Mouse (Mus musculus): ENCODE data around the gene Plekhm2. TPM values are rescaled to one million over a fixed set of nuclear protein-coding genes. Genes with fewer than 3 reads are reported as not detected.

Plekhm2 gene
- total RNA-seq, 2 experiments from 2014 or later: 11.1 to 14.9 TPM

DNA sequence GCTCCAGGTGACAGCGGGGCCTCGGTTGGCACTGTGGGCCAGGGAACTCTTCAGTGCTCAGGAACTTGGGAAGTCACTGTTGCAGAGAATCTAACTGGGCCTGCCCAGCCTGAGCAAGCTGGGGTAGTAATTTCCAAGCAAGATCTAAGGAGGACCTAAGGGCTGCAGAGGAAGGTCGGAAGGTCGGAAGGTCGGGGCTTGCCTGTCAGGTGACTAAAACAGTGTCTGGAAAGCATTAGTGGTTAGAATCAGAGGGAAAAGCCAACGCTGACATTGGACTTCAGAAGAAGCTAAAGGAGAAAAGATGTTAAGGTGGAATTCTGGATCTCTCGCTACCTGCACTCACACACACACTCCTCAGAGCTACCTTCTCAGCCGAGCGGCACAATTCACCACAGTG is 28.7 kb downstream of the Plekhm2 start:
- no peak for ATAC-seq (ENCODE audit: poor library complexity, severe bottlenecking)

DNA sequence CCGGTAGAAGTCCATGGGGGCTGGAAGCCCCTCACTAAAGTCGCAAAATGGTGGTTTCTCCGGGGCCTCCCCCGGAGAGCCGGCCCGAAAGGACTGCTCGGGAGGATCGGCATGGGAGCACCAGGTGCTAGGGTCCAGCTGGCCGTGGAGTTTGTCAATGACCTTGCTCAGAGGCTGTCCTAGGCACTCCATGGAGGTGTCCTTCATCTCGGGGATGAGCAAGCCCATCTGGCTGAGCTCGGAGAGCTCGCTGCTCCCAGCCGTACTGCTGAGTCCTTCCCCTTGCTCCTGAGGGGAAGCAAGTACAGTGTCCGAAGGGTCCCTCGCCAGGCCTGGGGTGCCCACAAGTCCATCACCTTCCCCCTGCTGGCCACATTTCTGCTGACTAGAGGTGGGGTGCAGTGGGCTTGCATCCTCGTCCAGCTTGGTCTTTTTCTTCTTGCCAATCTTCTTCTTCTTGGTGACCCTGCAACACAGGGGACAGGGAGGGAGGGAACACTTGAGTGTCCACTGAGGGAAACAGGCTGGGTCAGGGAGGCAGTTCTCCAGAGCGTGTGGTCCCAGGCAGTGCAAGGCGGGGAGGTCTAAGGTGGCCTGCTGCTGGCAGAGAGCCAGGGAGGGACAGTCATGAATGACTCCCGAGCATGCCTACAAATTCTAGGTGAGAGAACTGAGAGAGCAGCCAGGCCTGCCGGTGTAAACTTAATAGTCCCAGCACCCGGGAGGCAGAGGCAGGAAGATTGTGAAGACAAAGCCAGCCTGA is 32.4 kb downstream of the Plekhm2 start:
- ATAC-seq (ENCODE audit: poor library complexity, severe bottlenecking): no peak

DNA sequence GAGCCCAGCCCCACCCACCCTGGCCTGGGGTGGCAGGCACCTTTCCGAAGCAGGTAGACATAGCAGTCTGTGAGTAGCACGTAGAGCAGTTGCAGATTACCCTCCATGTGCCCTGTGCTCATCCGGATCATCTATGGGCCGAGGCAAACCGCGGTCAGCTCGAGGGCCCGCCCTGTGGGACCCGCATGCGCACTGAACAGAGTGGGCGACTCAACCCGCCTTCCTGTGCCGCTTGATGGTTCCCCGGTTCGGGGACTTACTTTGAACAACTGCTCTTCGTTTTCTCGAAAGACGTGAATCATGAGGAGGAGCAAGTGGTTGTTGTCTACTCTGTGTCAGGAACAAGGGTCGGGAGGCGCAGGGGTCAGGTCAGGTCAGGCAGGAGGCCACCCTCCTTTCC is 33.4 kb downstream of the Plekhm2 start:
- no peak for ATAC-seq (ENCODE audit: poor library complexity, severe bottlenecking)

DNA sequence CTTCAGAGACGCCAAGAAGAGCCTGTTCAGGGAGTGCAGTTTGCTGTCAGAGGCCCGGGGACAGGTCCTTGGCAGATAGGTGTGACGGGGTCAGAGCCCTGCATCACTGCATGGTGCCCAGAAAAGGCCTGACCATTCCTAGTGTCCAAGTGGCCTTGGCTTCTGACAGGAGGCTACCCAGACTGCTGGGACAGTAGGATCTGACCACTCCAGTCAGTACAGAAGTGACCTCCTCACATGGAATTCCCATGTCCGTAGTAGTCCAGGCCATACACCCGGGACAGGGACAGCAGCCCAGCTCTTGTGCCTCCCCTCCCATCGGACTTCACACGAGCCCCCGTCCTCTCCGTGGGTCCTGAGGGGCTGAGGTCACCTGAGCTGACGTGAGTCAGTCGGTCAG is 34.7 kb downstream of the Plekhm2 start:
- no peak for ATAC-seq (ENCODE audit: poor library complexity, severe bottlenecking)

DNA sequence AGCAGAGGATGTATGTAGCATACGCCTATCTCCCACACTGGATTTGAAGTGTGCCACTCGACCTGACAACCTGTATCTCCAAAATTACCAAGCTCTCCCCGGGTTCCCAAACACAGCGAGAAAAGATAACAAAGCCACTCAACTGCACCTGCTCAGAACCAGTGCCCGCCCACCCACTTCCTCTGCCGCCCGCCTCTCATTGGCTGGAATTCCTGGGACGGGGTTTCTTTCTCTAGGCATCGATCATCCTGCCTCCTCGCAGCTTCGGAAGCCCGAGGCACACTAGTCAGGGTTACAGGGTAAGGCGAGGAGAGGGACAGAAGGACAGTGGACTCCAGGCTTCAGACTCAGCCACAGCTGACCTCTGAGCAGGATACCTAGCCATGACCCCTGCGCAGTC is 36.0 kb downstream of the Plekhm2 start:
- ATAC-seq (ENCODE audit: poor library complexity, severe bottlenecking): no peak

DNA sequence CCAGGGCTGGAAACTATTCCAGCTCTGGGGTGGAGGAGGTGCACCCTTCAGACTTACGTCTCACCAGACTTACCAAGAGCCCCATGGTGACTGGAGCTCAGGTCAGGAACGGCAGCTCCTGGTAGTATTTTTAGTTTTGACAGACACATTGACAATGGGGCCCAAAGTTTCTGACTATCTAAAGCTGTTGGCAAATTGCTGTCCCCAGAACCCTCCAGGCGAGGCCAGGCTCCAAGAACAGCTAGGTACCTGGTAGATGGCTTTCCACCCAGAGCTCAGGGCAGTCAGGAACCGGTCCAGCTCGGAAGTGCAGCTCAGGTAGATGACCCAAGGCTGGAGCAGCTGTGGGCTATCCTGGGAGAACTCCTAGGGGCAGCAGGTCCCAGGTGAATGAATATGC is 37.2 kb downstream of the Plekhm2 start:
- ATAC-seq (ENCODE audit: poor library complexity, severe bottlenecking): no peak

DNA sequence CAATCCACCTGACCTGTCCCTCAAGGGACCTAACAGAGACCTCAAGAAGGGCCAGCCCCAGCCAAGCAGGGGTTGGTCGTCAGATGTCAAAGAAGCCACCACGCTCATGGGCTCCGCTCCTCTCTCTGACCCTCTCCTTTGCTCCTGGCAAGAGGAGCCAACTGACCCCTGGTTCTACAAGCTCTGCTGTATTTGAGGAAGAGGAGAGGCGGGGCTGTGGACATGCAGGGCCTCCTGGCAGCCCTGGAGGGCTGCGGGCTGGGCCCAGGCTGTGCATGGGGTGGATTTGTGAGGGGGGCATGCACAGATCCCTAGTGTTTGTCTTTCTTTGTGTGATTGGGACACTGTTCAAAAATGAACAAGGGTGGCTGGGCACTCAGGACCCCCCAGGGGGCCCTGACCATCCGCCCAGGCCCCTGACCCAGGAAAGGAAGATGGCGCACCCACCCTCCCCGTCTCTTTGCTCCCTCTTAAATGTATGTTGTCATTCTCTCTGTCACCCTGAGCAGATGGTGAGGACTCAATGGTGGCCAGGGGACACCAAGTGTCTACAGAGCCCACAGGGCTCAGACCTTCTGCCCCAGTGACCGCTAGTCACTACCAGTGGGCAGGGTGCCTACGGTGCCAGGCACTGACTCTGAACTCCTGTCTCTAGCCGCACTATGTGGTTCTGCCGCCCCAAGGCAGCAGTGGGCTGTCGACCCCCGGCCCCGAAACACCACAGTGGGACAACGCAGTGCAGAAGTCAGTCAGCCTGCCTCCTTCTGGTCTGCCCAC is 38.7 kb downstream of the Plekhm2 start:
- ATAC-seq (ENCODE audit: poor library complexity, severe bottlenecking): no peak

DNA sequence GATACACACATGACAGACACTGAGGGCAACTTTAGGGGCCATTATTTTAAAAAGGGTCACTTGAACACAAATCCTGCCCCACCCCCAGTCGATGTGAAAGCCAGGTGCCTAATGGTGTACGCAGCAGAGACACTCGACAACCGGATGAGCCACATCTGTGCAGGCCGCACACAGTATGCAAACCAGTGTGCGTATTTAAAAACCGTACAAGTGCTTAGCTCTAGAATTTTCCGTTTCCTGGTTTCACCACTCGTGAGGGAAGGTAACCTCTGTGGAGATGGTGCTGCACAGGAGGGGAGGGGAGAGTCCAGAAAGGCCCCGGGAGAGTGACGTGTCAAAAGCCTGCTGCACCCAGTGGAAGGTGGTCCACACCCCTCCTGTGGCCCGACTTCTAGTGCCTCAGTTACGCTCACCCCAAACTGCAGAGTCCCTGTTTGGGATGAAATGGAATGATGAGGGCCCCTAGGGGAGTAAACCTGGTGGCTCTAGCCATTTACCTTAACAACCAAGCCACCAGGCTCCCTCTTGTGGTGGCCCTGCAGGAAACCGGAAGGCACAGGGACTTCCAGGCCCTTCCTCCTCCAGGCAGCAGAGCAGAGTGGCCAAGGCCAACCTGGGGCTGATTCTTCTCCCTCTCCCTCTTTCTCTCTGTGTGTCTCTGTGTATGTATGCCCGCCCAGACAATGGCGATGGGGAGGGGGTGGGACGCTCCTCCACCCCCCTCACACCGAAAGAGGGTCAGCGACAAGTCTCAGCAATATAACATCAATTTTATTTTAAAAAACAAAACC is 39.5 kb downstream of the Plekhm2 start:
- ATAC-seq (ENCODE audit: poor library complexity, severe bottlenecking): peak; percentile 31; the same call in 1 of the 2 replicates

DNA sequence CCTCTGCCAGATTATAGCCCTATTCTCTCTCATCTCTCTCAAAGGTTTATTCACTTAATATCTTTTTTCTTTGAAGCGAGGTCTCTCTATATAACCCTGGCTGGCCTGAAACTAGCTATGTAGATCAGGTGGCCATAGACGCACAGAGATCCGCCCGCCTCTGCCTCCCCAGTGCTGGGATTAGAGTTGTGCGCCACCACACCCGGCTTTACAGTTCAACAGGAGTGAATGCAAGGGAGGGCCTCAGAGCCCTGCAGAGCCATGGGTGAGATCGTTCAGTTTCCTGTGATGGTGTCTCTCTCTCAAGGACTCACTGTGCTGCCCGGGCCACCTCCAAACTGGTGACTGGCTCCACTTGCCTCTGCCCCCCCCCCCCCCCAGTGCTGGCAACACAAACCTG is 40.6 kb downstream of the Plekhm2 start:
- ATAC-seq (ENCODE audit: poor library complexity, severe bottlenecking): no peak

DNA sequence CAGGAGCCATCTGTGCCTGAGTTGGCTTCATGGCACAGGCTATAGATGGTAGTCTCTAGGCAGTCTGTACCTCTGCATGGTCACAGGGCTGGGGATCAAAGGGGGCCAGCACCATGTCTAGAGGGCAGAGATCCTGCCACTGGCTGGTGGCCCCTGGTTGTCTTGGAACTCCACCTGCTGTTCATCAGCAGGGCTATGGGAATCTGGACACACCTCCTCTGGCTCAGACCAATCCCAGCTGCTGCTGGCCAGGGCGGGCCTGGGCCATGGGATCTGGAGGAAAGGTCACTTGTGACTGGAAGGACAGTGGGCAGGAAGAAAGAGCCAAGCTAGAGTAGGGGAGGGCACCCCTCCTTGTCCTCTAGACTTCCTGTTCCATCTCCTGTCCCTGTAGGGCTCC is 41.0 kb downstream of the Plekhm2 start, which contains the start of gene Slc25a34:
Gene Slc25a34 (minus strand): TSS at position 156 of the 400 bp plus-strand sequence.
- ATAC-seq (ENCODE audit: poor library complexity, severe bottlenecking): no peak

DNA sequence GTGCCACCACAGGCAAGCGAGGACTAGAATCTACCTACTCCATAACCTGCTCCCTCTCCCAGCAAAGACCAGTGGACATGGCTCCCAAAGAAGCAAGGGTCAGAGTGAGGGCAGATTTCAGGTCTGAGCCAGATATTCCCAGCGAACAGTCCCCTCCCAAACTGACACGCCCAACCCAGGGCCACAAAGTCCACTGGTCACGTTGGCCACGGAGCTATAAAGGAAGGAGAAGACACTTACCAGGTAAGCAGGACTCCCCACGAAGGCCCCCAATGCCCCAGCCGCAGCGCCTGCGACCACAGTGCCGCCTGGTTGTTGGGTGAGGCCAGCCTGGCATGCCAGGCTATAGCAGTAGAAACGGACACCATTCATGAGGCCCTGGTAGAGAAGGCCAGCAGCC is 41.7 kb downstream of the Plekhm2 start:
- ATAC-seq (ENCODE audit: poor library complexity, severe bottlenecking): no peak

DNA sequence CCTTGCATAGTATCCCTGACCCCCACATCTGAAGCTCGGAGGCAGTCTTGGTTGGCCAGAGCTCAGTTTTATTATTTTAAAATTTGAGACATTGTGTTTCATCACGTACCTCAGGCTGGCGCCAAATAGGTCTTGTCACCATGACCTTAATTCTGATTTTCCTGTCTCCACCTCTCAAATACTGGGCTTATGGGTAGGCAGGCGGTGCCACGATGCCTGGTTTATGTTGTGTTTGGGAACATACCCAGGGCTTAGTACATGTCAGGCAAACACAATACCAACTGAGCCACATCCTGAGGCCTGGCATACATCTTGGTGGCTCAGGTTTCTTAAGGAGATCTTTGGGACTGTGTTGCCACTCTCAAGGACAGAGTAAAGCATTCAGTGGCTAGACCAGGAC is 42.1 kb downstream of the Plekhm2 start:
- ATAC-seq (ENCODE audit: poor library complexity, severe bottlenecking): no peak

DNA sequence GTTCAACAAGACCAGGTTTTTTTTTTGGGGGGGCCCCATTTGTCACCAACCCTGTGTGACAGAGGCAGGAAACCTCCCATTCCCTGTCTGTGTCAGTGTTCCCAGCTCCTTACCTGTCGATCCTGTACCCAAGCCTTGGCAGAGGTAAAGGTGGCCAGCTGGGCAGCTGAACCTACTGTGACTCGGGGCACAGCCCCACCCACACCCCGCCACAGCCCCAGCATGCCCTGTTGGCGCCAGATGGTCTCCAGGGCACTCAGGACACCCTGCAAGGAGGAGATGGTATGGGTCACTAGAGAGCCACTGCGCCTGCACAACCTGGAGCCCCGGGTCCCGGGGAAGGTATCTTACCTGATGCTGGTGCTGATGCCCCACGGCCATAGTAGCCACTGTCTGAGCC is 42.6 kb downstream of the Plekhm2 start:
- ATAC-seq (ENCODE audit: poor library complexity, severe bottlenecking): no peak

DNA sequence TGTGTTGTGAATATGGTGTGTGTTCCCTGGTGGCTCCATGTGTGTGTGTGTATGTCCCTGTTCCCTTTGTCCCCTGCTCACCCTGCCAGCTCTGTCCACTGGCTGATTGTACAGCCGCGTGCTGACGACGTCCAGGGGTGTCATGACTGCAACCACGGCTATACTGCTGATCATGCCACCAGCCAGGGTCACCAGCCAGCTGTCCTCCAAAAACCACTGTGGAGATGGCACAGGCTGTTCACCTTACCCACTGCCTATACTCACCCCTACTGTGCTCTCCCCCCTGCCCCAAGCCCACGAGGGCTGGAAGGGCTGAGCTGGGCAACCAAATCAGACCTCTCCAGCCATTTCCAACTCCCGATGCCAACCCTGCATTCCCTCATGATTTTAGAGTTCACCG is 43.4 kb downstream of the Plekhm2 start:
- no peak for ATAC-seq (ENCODE audit: poor library complexity, severe bottlenecking)

DNA sequence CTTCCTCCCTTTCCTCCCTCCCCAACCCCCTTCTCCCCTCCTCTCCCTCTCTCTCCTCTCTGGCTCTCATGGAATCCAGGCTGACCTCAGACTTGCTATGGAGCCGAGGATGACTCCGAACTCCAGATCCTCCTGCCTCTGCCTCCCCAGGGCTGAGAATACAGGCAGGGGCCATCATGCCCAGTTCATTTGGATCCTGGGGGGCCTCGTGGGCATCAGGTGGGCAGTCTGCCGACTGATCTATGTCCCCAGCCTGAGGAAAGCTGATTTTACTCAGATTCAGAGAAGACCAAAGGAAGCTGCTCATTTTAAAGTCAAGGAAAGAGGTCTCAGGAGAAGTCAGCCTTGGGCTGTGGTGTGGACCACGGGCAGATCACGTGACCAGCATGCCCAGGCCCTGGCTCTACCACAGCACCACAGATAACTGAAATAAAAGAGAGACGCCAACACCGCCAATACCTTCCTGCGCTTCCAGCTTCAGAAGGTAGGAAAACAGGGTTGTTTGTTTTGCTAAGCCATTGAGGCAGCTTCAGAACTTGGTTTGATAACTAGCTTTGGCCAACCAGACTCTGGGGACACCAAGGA is 45.3 kb downstream of the Plekhm2 start:
- no peak for ATAC-seq (ENCODE audit: poor library complexity, severe bottlenecking)

DNA sequence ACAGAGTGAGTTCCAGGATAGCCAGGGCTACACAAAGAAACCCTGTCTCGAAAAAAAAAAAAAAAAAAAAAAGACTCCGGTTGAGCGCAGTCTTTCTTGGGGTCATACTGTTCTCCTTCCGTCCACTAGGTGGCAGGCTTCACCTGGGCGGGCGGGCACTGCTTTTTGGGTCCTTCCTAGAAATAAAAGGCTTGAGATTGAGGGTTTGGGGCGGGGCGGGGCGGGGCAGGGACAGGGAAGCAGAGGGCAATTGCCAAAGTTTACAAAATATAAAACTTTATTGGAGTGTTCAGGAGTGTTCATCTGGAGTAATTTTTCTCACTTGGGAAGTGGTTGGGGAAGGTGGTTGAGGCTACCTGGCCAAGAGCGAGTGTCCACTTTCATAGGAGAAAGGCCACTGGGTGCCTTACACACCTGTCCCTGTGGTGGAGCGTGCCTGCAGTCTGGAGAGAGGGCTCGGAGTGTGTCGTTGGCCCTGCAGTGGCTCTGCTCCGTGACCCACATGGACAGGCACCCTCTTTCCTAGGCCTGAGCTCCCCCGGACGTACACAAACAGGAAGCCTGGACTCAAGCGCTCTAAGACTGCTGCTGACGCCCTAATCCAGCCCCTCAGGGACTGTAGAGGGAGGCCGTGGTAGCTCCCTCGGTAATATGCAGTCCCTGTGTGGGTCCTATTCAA is 46.0 kb downstream of the Plekhm2 start, which contains the start of gene Tmem82:
Gene Tmem82 (minus strand): TSS at position 69 of the 679 bp plus-strand sequence.
- ATAC-seq (ENCODE audit: poor library complexity, severe bottlenecking): peak; percentile 75

DNA sequence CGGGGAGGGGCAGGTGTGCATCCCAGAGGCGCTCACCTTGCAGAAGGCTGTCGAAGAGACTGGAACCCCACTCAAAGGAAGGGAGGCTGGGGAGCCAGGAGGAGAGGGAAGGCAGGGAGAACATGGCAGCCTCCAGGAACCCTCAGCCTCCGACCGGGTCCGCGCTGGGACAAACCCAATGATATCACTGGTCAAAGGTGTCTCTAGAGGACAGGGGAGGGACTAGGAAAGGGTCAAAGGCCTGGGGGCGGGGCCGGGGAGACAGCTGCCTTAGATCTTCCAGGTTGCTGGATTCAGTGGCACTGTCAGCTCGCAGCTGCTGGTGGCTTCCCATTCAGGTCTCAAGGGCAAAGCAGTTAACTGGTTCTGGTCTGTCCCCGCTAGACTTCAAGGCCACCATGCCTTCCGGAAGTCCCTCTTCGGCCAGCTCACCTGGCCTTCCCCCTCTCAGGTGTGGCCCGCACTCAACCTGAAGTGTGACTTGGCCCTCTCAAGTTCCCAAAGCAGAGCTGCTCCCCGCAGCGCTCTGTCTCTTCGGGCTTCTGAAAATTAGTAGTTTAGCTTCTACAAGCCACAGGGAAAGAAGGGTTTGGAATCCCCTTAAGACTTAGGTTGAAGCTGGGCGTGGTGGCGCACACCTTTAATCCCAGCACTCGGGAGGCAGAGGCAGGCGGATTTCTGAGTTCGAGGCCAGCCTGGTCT is 46.7 kb downstream of the Plekhm2 start:
- ATAC-seq (ENCODE audit: poor library complexity, severe bottlenecking): 0 out of 2 replicates have a peak, but pooled peaks have one; percentile 16

DNA sequence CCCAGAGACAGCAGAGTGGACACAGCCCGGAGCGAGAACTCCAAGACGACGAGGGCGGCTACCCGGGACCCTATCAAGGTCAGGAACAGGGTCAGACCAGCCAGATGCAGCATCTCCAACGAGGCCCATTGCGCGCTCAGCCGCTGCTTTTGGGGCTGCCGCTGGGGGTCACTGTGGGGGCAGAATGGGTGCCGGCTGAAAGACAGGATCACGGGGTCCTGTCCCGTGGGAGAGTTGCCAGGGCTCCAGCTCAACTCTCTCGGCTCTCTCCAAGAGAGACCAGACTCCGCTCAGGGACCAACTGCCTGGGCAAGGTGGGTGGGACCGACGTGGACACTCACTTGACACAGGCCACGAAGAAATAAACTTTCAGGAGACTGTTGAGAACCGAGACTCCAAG is 47.4 kb downstream of the Plekhm2 start:
- ATAC-seq (ENCODE audit: poor library complexity, severe bottlenecking): peak; percentile 71

DNA sequence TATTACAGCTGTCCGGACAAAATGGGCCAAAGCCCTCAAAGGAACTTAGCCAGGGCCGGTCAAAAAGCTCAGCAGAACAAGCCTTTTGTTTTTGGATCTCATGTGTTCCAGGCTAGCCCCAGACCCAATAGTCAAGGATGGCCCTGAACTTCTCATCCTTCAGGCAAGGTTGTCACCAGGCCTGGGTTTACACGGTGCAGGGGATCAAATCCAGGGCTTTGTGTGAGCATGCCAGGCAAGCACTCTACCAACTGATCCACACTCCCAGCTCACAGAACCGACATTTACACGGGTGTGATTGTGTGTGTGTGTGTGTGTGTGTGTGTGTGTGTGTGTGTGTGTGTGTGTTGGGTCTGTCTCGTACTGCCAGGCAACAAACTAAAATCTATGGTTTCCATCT is 47.9 kb downstream of the Plekhm2 start:
- no peak for ATAC-seq (ENCODE audit: poor library complexity, severe bottlenecking)

DNA sequence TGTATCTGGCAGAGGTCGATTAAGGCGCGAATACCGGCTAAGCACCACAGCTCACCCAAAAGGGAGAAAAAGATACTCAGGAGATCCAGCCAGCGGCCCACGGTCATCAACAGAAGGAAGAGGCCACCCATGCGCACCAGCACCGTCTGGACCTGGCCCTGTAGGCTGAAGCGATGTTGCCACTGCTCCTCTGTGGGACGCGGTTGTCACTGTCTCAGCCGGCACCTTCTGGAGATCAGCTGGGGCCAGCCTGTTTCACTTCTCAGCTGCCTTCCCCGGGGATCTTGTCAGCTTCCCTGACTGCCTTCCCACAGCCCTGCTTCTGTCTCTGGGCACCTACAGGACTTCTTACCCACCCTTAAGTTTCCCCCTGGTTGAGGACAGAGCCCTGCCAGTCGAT is 49.8 kb downstream of the Plekhm2 start:
- no peak for ATAC-seq (ENCODE audit: poor library complexity, severe bottlenecking)

Data from megakaryocyte, adult 5-6 weeks (primary cell).